23 mouse cellular contexts compared by ENCODE assay signal in the genomic region with DNA sequence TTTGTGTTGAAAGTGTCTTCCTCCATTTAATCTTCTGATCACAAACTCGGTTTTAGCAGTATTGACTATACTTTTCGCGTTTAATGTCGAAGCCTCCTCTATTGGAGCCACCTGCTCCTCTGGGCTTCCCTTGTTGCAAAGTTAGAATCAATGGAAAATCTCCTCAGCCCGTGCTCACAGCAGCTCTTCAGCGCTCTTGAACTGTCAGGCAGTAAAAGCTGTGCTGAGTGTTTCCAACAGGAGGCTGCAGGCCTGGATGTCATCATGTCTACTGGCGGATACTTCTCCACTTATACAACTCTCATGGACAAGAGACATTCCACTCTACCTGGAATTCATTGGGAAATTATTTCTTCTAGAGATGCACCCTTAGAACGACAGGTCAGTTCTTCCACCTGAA.
"Had no signal": no experiment of that assay in that cellular context is flagged by ENCODE, and none has a peak within 500 bp of the region (broad histone marks: within the 10 kb centered on the region; RNA-seq: fewer than 3 reads in every experiment).

No protein-coding gene starts in this region.

- H3K36me3 ChIP-seq: heart, embryonic 12.5 days; hindbrain, embryonic 13.5 days; intestine, embryonic 15.5 days; limb, embryonic 10.5 days; limb, embryonic 12.5 days had no signal

- H3K9me3 ChIP-seq: hindbrain, embryonic 13.5 days; intestine, embryonic 15.5 days; limb, embryonic 10.5 days; limb, embryonic 12.5 days had no signal

- H3K4me1 ChIP-seq: heart, embryonic 12.5 days; hindbrain, embryonic 13.5 days; intestine, embryonic 15.5 days; limb, embryonic 10.5 days; limb, embryonic 12.5 days had no signal

- H3K27ac ChIP-seq: gastrocnemius, adult 2 months; hindbrain, embryonic 13.5 days; intestine, embryonic 15.5 days; layer of hippocampus, adult 2 months; left cerebral cortex, adult 2 months; limb, embryonic 10.5 days; limb, embryonic 12.5 days had no signal

- H3K9ac ChIP-seq: heart, embryonic 12.5 days; hindbrain, embryonic 13.5 days; intestine, embryonic 15.5 days; limb, embryonic 12.5 days had no signal

- H3K4me2 ChIP-seq: heart, embryonic 12.5 days; hindbrain, embryonic 13.5 days; intestine, embryonic 15.5 days; limb, embryonic 12.5 days; liver, embryonic 11.5 days had no signal

- DNase-seq: gastrocnemius, adult 2 months; gastrocnemius, postnatal 10 days; gastrocnemius, postnatal 25 days; heart, adult 18-20 months; heart, postnatal 10 days; heart, postnatal 4 days; kidney, adult 18-20 months; kidney, adult 8-10 months; kidney, postnatal 10 days; kidney, postnatal 25 days; kidney, postnatal 4 days; liver had no signal

- H3K4me3 ChIP-seq: gastrocnemius, adult 2 months; heart, embryonic 12.5 days; hindbrain, embryonic 13.5 days; intestine, embryonic 15.5 days; layer of hippocampus, adult 2 months; left cerebral cortex, adult 2 months; limb, embryonic 10.5 days; limb, embryonic 12.5 days had no signal

- H3K27me3 ChIP-seq: heart, embryonic 12.5 days; hindbrain, embryonic 13.5 days; intestine, embryonic 15.5 days; limb, embryonic 12.5 days had no signal

- ATAC-seq: hindbrain, embryonic 16.5 days; inflammation-experienced regulatory T-cells, adult 6 months; intestine, embryonic 15.5 days; intestine, postnatal 0 days had no signal
